Mouse (Mus musculus) myocyte (in vitro differentiated cells): ENCODE measurements around the gene B3galt5.
A peak's percentile ranks its signal among the peaks of the same experiment; 100 is the strongest.

Source experiments
- CEBPB ChIP-seq: IDR thresholded peaks from 2 replicates; pipeline ENCODE4 v1.6.1; 2011; ENCODE audit warnings: mild to moderate bottlenecking, moderate library complexity; ENCODE audit not compliant: poor library complexity, insufficient read depth, severe bottlenecking
- E2F4 ChIP-seq: IDR thresholded peaks from one replicate; pipeline ENCODE4 v1.6.1; 2011; ENCODE audit warnings: mild to moderate bottlenecking, control low read depth, moderate library complexity; ENCODE audit not compliant: insufficient read depth
- MAX ChIP-seq: IDR thresholded peaks from one replicate; pipeline ENCODE4 v1.6.1; 2011; ENCODE audit warnings: low read depth, mild to moderate bottlenecking, control low read depth
- MYOD1 ChIP-seq, 3 experiments: IDR thresholded peaks; one replicate each; pipeline ENCODE4 v1.6.1; 2011; ENCODE audit warnings: control low read depth in 2 of 3, low read depth in 2 of 3, mild to moderate bottlenecking in 2 of 3, moderate library complexity in 1 of 3; ENCODE audit not compliant: insufficient read length in 2 of 3, control insufficient read depth in 1 of 3
- MYOG ChIP-seq, 3 experiments: IDR thresholded peaks; one replicate each; pipeline ENCODE4 v1.6.1; 2011; ENCODE audit warnings: control low read depth in 2 of 3, low read depth in 2 of 3, mild to moderate bottlenecking in 2 of 3; ENCODE audit not compliant: insufficient read length in 2 of 3, control insufficient read depth in 1 of 3, insufficient read depth in 1 of 3
- POLR2A ChIP-seq: IDR thresholded peaks from one replicate; pipeline ENCODE4 v1.6.1; 2011; ENCODE audit warnings: low read depth, mild to moderate bottlenecking, control low read depth, moderate library complexity; ENCODE audit not compliant: insufficient read length
- POLR2AphosphoS2 ChIP-seq: IDR thresholded peaks from one replicate; pipeline ENCODE4 v1.6.1; 2011; ENCODE audit warnings: low read depth, control low read depth; ENCODE audit not compliant: insufficient read length
- REST ChIP-seq: IDR thresholded peaks from one replicate; pipeline ENCODE4 v1.6.1; 2011; ENCODE audit warnings: mild to moderate bottlenecking, control low read depth, moderate library complexity; ENCODE audit not compliant: insufficient read depth, insufficient read length
- SRF ChIP-seq: IDR thresholded peaks from one replicate; pipeline ENCODE4 v1.6.1; 2011; ENCODE audit warnings: low read depth; ENCODE audit not compliant: control insufficient read depth, insufficient read length
- TCF12 ChIP-seq: IDR thresholded peaks from one replicate; pipeline ENCODE4 v1.6.1; 2011; ENCODE audit warnings: mild to moderate bottlenecking, control low read depth; ENCODE audit not compliant: poor library complexity, insufficient read depth, severe bottlenecking
- TCF3 ChIP-seq: IDR thresholded peaks from one replicate; pipeline ENCODE4 v1.6.1; 2011; ENCODE audit warnings: low read depth, control low read depth; ENCODE audit not compliant: insufficient read length
- USF1 ChIP-seq: IDR thresholded peaks from one replicate; pipeline ENCODE4 v1.6.1; 2011; ENCODE audit warnings: low read depth, mild to moderate bottlenecking, control low read depth, moderate library complexity

- TF ChIP-seq POLR2A = no peak
- peak; percentile 33 to 80 (median 68) for TF ChIP-seq MYOG (IDR thresholded peaks at IDR 0.05; ENCODE audit: control insufficient read depth in 1 of 3, insufficient read depth in 1 of 3, insufficient read length in 2 of 3, low read depth in 2 of 3)
- TF ChIP-seq MAX = no peak
- TF ChIP-seq POLR2AphosphoS2 = no peak
- no peak for TF ChIP-seq E2F4
- TF ChIP-seq REST = no peak
- TF ChIP-seq TCF12 = no peak
- no peak for TF ChIP-seq TCF3
- TF ChIP-seq MYOD1 (IDR thresholded peaks at IDR 0.05; ENCODE audit: control insufficient read depth in 1 of 3, insufficient read length in 2 of 3, low read depth in 2 of 3) = peak; percentile 89 to 98 (median 89)
- no peak for TF ChIP-seq USF1
- TF ChIP-seq CEBPB = no peak
- TF ChIP-seq SRF = peak; percentile 31
Measured at GRCm38 (mm10) chr16:96199913-96200701, 35.5 kb upstream of the B3galt5 start, which contains the start of gene Sh3bgr.
